Mouse (Mus musculus): ENCODE data around the gene Plcb3.
A peak's percentile ranks its signal among the peaks of the same experiment; 100 is the strongest.

- TF ChIP-seq POLR2A (IDR thresholded peaks at IDR 0.05; ENCODE audit: low read depth, low read length) (peak; percentile 34; the same call in 1 of the 2 replicates), CTCF (IDR thresholded peaks at IDR 0.05; ENCODE audit: extremely low read depth, insufficient read length, insufficient replicate concordance, low read depth, low read length) (no peak)
Observed at GRCm38 (mm10) chr19:6950613-6951153, 25.6 kb downstream of the Plcb3 start.

All from small intestine, adult 2 months (tissue).